Mouse (Mus musculus): ENCODE measurements around the gene Rora.

GRCm38 (mm10) chr9:69034301-69034871 lies 380.8 kb downstream of the Rora start:
- TF ChIP-seq POLR2A (IDR thresholded peaks at IDR 0.05; ENCODE audit: control insufficient read depth, extremely low read depth, insufficient read depth, low read length, poor library complexity): no peak
- no peak for TF ChIP-seq CTCF (IDR thresholded peaks at IDR 0.05; ENCODE audit: borderline replicate concordance, control insufficient read depth, extremely low read depth, insufficient read depth, low read length, poor library complexity)

All from thymus, adult 2 months (tissue).